Mouse (Mus musculus): ENCODE data around the gene Vamp5.

The Vamp5 gene

GRCm38 (mm10) chr6:72389471-72389940 is 9.2 kb upstream of the Vamp5 start:
- DNase-seq = peak; percentile 12

GRCm38 (mm10) chr6:72388791-72389329 is 8.6 kb upstream of the Vamp5 start:
- DNase-seq = no peak

- no peak for DNase-seq
These were observed 8.0 kb upstream of the Vamp5 start for GRCm38 (mm10) chr6:72388266-72388665.

DNA sequence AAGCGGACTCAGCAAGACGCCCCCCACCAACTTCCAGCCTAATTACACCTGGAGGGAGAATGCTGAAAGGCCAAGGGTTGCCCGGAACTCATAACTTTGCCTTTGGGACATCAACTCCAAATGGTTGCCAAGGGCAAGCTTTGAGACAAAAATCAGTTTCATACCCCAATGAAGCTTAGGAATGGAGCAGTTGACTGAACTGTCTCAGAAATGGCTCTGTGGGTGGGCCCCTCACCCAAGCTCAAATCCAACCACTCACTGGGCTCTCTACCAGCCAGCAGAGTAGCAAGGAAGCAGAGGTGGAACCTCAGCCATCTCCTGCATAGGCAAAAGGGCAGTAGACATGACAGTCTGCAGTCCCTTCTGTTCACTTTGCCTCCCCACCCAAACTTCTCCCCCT is 7.5 kb upstream of the Vamp5 start:
- DNase-seq = no peak

- no peak for DNase-seq
These were observed 6.3 kb upstream of the Vamp5 start for GRCm38 (mm10) chr6:72386561-72386960.

GRCm38 (mm10) chr6:72385258-72385657 is 5.0 kb upstream of the Vamp5 start:
- no peak for DNase-seq

- DNase-seq = no peak
These were observed 3.7 kb upstream of the Vamp5 start for GRCm38 (mm10) chr6:72383952-72384351.

- DNase-seq = no peak
These were observed 3.0 kb upstream of the Vamp5 start for GRCm38 (mm10) chr6:72383142-72383820.

GRCm38 (mm10) chr6:72382494-72382893 is 2.2 kb upstream of the Vamp5 start:
- DNase-seq = no peak

- peak; percentile 11 for DNase-seq
These were observed 714 bp downstream of the Vamp5 start for GRCm38 (mm10) chr6:72379377-72380130.

DNA sequence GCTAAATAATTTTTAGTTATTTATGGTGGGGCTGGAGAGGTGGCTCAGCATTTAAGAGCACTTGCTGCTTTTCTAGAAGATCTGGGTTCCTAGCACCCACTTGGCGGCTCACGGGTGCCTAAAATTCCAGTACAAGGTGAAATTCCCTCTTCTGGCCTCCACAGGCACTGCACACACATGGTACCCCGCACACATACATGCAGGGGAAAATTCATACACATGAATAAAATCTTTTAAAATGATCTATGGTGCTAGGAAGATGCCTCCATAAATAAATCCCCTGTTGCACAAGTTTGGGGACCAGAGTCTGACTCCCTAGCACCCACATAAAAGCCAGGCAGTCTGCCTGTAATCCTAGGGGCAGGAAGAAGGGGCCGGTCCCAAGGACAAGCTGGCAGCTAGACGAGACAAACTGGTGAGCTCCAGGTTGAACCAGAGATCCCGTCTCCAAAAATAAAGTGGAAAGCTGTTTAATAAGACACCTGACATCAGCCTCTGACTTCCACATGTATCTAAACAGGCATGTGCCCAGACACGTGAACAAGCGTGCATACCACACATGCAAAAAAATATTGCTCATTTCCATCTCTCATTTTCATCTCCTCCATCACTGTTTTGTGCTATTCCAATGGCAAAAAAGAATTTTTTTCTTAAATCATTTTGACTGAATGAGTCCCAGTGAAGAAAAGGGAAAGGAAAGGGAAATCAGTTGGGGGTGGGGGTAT is 1.6 kb downstream of the Vamp5 start:
- no peak for DNase-seq

- DNase-seq = peak; percentile 11
These were observed 5.3 kb downstream of the Vamp5 start for GRCm38 (mm10) chr6:72374820-72375563.

DNA sequence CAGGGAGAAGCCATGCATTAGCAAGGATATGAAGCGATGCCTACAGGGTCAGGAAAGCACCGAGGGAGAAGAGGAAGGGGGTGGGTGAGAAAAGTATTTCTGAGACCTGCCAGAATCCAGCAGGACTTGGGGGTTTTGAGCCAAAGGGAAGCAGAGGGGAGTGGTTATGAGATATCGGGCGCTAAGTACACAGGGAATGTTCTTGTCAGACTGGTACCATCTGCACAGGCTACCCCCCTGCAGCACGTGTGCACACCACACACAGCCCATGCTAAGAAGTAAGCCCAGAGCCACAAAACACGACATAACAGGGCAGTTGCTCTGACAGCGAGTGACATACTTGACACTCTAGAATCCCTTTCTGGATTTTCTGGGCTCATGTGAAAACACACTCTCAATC is 6.1 kb downstream of the Vamp5 start:
- no peak for DNase-seq

DNA sequence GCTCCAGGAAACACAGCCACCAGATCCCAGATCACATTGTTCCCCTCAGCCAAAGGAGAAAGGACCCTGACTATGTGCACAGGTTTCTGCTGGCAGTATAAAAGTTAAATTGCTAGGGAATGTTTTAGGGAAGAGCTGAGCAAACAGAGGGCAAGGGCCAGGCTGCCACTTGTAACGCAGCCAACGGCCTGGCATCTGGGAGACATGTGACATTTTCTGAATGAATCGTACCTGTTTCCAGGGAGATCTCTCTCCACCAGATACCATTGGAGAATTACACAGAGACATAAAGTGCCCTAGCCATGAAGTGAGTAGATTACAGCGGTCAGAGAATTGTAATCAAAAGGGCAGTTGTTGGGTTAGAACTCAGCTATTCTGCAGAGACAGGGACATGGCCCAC is 7.1 kb downstream of the Vamp5 start:
- no peak for DNase-seq

DNA sequence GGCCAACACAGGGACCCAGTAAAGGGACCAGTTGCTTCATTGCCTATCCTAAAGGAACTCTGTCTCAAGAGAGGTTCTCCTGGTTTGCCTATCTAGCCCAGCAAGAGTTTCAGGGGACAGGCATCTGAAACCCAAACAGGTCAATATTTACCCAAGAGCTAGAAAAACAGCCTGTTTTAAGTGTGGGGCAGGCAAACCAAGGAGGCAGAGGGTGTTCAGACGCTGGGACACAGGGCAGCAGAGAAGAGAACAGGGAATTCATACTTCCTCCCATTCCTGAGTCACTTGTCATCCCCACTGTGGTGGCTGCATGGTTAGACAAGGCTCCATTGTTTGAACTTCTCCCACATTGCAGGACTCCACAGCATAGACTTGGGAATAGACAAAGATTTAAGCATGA is 8.7 kb downstream of the Vamp5 start:
- DNase-seq = no peak

GRCm38 (mm10) chr6:72371147-72371546 is 9.1 kb downstream of the Vamp5 start:
- no peak for DNase-seq

- DNase-seq = no peak
These were observed 10.2 kb downstream of the Vamp5 start for GRCm38 (mm10) chr6:72370091-72370490.

DNA sequence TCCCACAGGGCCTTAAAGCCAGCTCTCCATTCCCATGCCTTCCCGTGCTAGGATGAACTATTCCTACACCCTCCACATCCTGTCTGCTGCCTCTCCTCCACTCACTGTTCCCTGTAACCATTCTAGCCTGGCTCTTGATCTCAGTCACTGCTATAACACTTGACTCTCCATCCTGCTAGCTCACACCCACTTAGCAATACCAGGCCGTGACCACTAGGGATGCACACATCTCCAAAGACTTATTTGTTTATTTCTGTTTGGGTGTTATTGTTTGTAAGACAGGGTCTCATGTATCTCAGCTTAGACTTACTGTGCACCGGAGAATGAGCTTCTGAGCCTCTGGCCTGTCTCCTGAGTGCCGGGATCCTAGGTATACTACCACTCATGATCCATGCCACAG is 10.7 kb downstream of the Vamp5 start:
- no peak for DNase-seq

DNA sequence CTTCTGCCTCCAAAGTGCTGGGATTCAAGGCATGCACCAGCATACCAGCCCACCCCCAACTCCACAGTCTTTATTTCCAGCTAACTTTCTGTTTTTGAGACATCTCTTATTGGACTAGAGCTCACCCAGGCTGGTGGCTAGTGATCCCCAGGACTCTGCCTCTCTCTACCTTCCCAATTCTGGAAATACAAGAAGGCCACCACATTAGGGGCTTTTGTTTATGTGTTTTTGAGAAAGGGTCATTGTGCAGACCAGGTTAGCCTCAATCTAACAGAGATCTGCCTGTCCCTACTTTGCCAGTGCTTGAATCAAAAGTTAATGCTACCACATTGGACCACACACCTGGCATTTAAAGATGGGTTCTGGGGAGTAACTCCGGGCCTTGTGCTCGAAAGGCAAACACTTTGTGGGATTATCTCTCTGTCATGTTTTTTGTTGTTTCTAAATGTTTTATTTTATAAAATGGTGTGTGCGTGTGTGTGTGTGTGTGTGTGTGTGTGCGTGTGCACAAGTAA is 12.8 kb downstream of the Vamp5 start:
- no peak for DNase-seq

- DNase-seq = no peak
These were observed 13.3 kb downstream of the Vamp5 start, which contains the start of gene Rnf181 for GRCm38 (mm10) chr6:72366844-72367443. Rnf181 (minus strand) TSS chr6:72366956.

- DNase-seq = no peak
These were observed 14.0 kb downstream of the Vamp5 start for GRCm38 (mm10) chr6:72366304-72366703.

DNA sequence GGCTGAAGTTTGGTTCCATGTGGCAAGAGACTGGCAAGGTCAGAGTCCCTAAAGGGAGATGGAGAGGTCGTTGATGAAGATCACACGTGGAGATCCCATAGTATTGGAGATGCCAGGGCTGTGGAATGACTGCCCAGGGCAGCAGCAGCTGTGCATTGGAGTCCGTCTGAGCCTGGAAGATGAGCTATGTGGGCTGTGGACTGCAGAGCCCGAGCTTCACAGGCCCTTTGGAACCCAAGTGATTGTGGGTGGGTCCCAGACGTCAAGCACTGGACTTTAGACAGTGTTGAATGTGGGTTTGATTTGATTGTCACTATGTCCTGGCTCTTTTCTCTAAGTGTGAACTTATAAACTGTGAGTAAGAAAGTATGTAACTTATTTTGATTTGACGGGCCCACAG is 15.3 kb downstream of the Vamp5 start:
- DNase-seq = no peak

All from thymus, postnatal 14 days (tissue).